Mouse (Mus musculus) adrenal gland, postnatal 25 days (tissue): Measurements from ENCODE around the gene H3f3a. TPM values are rescaled to one million over a fixed set of nuclear protein-coding genes. Genes with fewer than 3 reads are reported as not detected.
A peak's percentile ranks its signal among the peaks of the same experiment; 100 is the strongest.

Experiments
- DNase-seq: peaks from one replicate; pipeline ENCODE4 v3.0.0; 2021; ENCODE audit warnings: mixed read lengths
- total RNA-seq: library from RNA; stranded (reverse); gene quantifications from 2 replicates; pipeline ENCODE4 v1.2.3, GENCODE M21; 2021

Gene H3f3a
- total RNA-seq, 1 experiment from 2014 or later: 836 TPM

- no peak for DNase-seq
These were observed 8.5 kb upstream of the H3f3a start for GRCm38 (mm10) chr1:180822276-180822675.

- no peak for DNase-seq
These were observed 7.4 kb upstream of the H3f3a start for GRCm38 (mm10) chr1:180821101-180821500.

GRCm38 (mm10) chr1:180818000-180818399 is 4.3 kb upstream of the H3f3a start:
- DNase-seq: no peak

- no peak for DNase-seq
These were observed 1.8 kb upstream of the H3f3a start for GRCm38 (mm10) chr1:180815371-180816024.

GRCm38 (mm10) chr1:180813409-180813884 is 296 bp downstream of the H3f3a start:
- peak; percentile 97 for DNase-seq

GRCm38 (mm10) chr1:180812463-180813408 is 1.0 kb downstream of the H3f3a start:
- peak; percentile 60 for DNase-seq

GRCm38 (mm10) chr1:180811596-180812462 is 1.9 kb downstream of the H3f3a start:
- DNase-seq: no peak

- no peak for DNase-seq
These were observed 2.8 kb downstream of the H3f3a start for GRCm38 (mm10) chr1:180810976-180811375.

GRCm38 (mm10) chr1:180808831-180809230 is 4.9 kb downstream of the H3f3a start:
- no peak for DNase-seq

GRCm38 (mm10) chr1:180803881-180804280 is 9.9 kb downstream of the H3f3a start:
- DNase-seq: no peak

GRCm38 (mm10) chr1:180801466-180801994 is 12.2 kb downstream of the H3f3a start:
- no peak for DNase-seq

GRCm38 (mm10) chr1:180800814-180801213 is 12.9 kb downstream of the H3f3a start:
- DNase-seq: no peak

- DNase-seq: no peak
These were observed 13.7 kb downstream of the H3f3a start for GRCm38 (mm10) chr1:180800022-180800421.

- no peak for DNase-seq
These were observed 14.5 kb downstream of the H3f3a start for GRCm38 (mm10) chr1:180799253-180799652.

- DNase-seq: no peak
These were observed 15.1 kb downstream of the H3f3a start for GRCm38 (mm10) chr1:180798660-180799059.

- peak; percentile 43 for DNase-seq
These were observed 19.6 kb downstream of the H3f3a start for GRCm38 (mm10) chr1:180794170-180794569.

- DNase-seq: peak; percentile 44
These were observed 20.2 kb downstream of the H3f3a start for GRCm38 (mm10) chr1:180793445-180794117.

- no peak for DNase-seq
These were observed 20.9 kb downstream of the H3f3a start for GRCm38 (mm10) chr1:180792814-180793213.

GRCm38 (mm10) chr1:180791821-180792480 is 21.8 kb downstream of the H3f3a start:
- no peak for DNase-seq

GRCm38 (mm10) chr1:180783580-180783928 is 30.2 kb downstream of the H3f3a start:
- DNase-seq: no peak
